Mouse (Mus musculus) thymus, postnatal 36 days (tissue): ENCODE data around the gene Prune1.
A peak's percentile ranks its signal among the peaks of the same experiment; 100 is the strongest.

Source experiments
- DNase-seq, 2 experiments: peaks; one replicate each; pipeline ENCODE4 v3.0.0; 2022; ENCODE audit warnings: mixed read lengths in 2 of 2

Gene Prune1

GRCm38 (mm10) chr3:95210585-95210984 lies 71.3 kb downstream of the Prune1 start:
- DNase-seq, result peak; percentile 38 to 62

- no peak for DNase-seq
These were observed 73.6 kb downstream of the Prune1 start for GRCm38 (mm10) chr3:95208286-95208685.

DNA sequence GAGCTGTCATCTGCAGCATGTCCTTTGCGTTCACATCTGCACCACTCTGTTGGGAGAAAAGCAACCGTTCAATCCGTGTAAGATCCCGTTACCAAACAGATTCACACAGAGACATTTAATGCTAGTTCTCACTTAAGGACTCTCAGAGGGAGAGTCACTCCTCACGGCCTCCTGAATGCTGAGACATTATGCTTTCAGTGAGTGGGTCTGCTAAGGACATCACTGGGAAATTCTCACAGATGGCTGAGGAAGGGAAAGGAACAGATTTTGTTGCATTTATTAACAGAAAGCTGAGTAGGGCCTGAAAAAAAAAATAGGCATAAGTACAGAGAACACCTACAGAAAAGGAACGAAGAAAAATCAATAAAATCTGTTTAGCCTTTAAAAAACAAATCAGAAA lies 78.0 kb downstream of the Prune1 start:
- DNase-seq, result no peak
